8 mouse cellular contexts compared by ENCODE assay signal in the genomic region with DNA sequence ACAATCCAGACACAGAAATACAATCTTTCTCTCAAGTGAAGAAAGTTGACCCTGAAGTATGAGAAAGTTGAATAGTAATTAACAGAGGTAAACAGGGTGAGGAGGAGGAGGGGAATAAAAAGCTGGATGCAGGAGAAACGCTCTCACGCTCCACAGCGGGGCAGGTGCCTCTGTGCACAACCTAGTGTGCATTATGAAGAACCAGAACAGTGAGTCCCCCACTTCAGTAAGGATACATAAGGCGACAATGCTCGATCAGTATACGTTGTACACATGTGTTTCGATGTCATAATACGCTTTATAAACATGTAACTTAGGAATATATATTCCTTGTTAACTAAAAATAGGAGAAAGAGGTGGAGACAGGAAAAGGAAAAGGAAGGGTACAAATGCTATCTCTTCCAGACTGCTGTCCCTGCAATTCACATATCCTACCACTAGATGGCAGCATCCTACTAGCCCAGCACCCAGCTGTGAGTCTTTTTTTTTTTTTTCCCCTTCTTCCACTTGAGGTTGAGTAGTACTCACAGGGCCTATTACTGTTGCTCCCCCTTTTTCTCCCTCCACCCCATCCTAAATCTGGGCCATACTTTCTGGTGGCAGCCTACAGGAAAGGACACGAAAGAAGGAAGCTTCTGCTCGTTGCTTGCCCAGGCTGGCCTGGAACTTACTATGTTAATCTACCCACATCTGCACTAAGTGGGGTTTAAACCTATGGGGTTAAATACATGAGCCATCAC. TPM values are rescaled to one million over a fixed set of nuclear protein-coding genes. Genes with fewer than 3 reads are reported as not detected.
DNase-seq lines count a peak whose midpoint lies in the region; ATAC-seq and TF ChIP-seq lines count a peak whose summit lies in the region.

No protein-coding gene starts in this region.

- peak; percentile 57 for ATAC-seq in forebrain, embryonic 16.5 days
- ATAC-seq in hindbrain, postnatal 0 days, result peak; percentile 29; the same call in 1 of the 2 replicates
- ATAC-seq in limb, embryonic 14.5 days (ENCODE audit: low FRiP score, low read depth), result no peak

- no peak overlapping the region for H3K4me3 ChIP-seq in forebrain, embryonic 16.5 days (replicated peaks; ENCODE audit: low read length)
- H3K4me3 ChIP-seq in hindbrain, postnatal 0 days (ENCODE audit: low read length), result no peak overlapping the region
- no peak overlapping the region for H3K4me3 ChIP-seq in limb, embryonic 14.5 days (replicated peaks; ENCODE audit: low read length)

- TF ChIP-seq POLR2A in limb, embryonic 14.5 days (IDR thresholded peaks at IDR 0.05; ENCODE audit: borderline replicate concordance, extremely low read depth, insufficient read depth, insufficient read length), result no peak

- H3K27ac ChIP-seq in forebrain, embryonic 16.5 days (ENCODE audit: low read length), result no peak overlapping the region
- no peak overlapping the region for H3K27ac ChIP-seq in hindbrain, postnatal 0 days
- H3K27ac ChIP-seq in limb, embryonic 14.5 days (replicated peaks; ENCODE audit: low read depth, low read length), result no peak overlapping the region

- H3K36me3 ChIP-seq in forebrain, embryonic 16.5 days (ENCODE audit: control insufficient read depth, insufficient read depth), result 0 out of 2 replicates have a peak, but pooled peaks cover 2% of the 10 kb centered on the region
- peaks cover 10% of the 10 kb centered on the region; the same call in 1 of the 2 replicates for H3K36me3 ChIP-seq in hindbrain, postnatal 0 days (ENCODE audit: insufficient read depth, low read length)
- H3K36me3 ChIP-seq in limb, embryonic 14.5 days (ENCODE audit: control insufficient read depth, insufficient read depth, low read length), result peaks cover 63% of the 10 kb centered on the region

- no peak overlapping the region for H3K9ac ChIP-seq in forebrain, embryonic 16.5 days (replicated peaks; ENCODE audit: low read depth, low read length)
- no peak overlapping the region for H3K9ac ChIP-seq in hindbrain, postnatal 0 days (replicated peaks; ENCODE audit: low read length)
- H3K9ac ChIP-seq in limb, embryonic 14.5 days (ENCODE audit: low read depth, low read length, severe bottlenecking), result no peak overlapping the region

- WGBS in forebrain, embryonic 16.5 days, result 79% methylated on average over 10 of the region's 10 CpGs
- 81% methylated on average over 10 of the region's 10 CpGs for WGBS in hindbrain, postnatal 0 days
- 75% methylated on average over 10 of the region's 10 CpGs for WGBS in limb, embryonic 14.5 days

- H3K9me3 ChIP-seq in forebrain, embryonic 16.5 days (ENCODE audit: control insufficient read depth, low read length), result no peaks in the 10 kb centered on the region
- no peaks in the 10 kb centered on the region for H3K9me3 ChIP-seq in hindbrain, postnatal 0 days (ENCODE audit: low read length)
- no peaks in the 10 kb centered on the region for H3K9me3 ChIP-seq in limb, embryonic 14.5 days (ENCODE audit: control insufficient read depth, low read length)

- TF ChIP-seq CTCF in hindbrain, postnatal 0 days (IDR thresholded peaks at IDR 0.05; ENCODE audit: low read depth), result peak; percentile 88

- no peaks in the 10 kb centered on the region for H3K4me1 ChIP-seq in forebrain, embryonic 16.5 days (replicated peaks; ENCODE audit: control insufficient read depth, insufficient read depth, low read length)
- H3K4me1 ChIP-seq in hindbrain, postnatal 0 days (ENCODE audit: insufficient read depth, low read length), result no peaks in the 10 kb centered on the region
- H3K4me1 ChIP-seq in limb, embryonic 14.5 days (ENCODE audit: control insufficient read depth, insufficient read depth, low read length), result no peaks in the 10 kb centered on the region

- no peaks in the 10 kb centered on the region for H3K27me3 ChIP-seq in forebrain, embryonic 16.5 days (replicated peaks; ENCODE audit: control insufficient read depth, insufficient read depth, low read length)
- H3K27me3 ChIP-seq in hindbrain, postnatal 0 days (ENCODE audit: insufficient read depth, low read length), result no peaks in the 10 kb centered on the region
- no peaks in the 10 kb centered on the region for H3K27me3 ChIP-seq in limb, embryonic 14.5 days (ENCODE audit: control insufficient read depth, insufficient read depth, low read length)

- peak; percentile 17 for DNase-seq in ovary, postnatal 14 days (ENCODE audit: low spot score)
- no peak for DNase-seq in ovary, adult 18-20 months (ENCODE audit: low spot score)
- peak; percentile 48 for DNase-seq in adrenal gland, postnatal 14 days
- peak; percentile 59 for DNase-seq in hindbrain, postnatal 0 days (ENCODE audit: low spot score)
- DNase-seq in limb, embryonic 14.5 days (ENCODE audit: low spot score), result peak; percentile 63
- DNase-seq in neural tube, embryonic 10.5 days (ENCODE audit: extremely low spot score, low spot score), result peak; percentile 50
- DNase-seq in thymus, postnatal 4 days, result peak; percentile 64

- H3K4me2 ChIP-seq in forebrain, embryonic 16.5 days (ENCODE audit: low read length), result no peak overlapping the region
- H3K4me2 ChIP-seq in hindbrain, postnatal 0 days (ENCODE audit: low read depth, low read length), result no peak overlapping the region
- no peak overlapping the region for H3K4me2 ChIP-seq in limb, embryonic 14.5 days (replicated peaks; ENCODE audit: low read depth, low read length, severe bottlenecking)

RNA-seq across cellular contexts. Expression of gene Mtr, which starts 47.7 kb away (rescaled TPM):
- total RNA-seq in adrenal gland, postnatal 14 days (2021), result 22.3 and 26.2 TPM in 2 replicates
- 5.3 and 5.8 TPM in 2 replicates for polyA plus RNA-seq in forebrain, embryonic 16.5 days (2015; fragmentation: Nextera tagmentation; extraction: Ambion mirVana)
- 5.0 and 7.8 TPM in 2 replicates for total RNA-seq in hindbrain, postnatal 0 days (2014; rRNA removed)
- polyA plus RNA-seq in hindbrain, postnatal 0 days (2015; fragmentation: Nextera tagmentation; extraction: Ambion mirVana), result 2.4 and 3.0 TPM in 2 replicates
- 15.9 and 16.5 TPM in 2 replicates for polyA plus RNA-seq in limb, embryonic 14.5 days (2012; rRNA removed)
- polyA plus RNA-seq in limb, embryonic 14.5 days (2014; fragmentation: Nextera tagmentation; extraction: Ambion mirVana), result 19.9 and 21.4 TPM in 2 replicates
